Mouse (Mus musculus) layer of hippocampus, adult 6 months (tissue): Measurements from ENCODE around the gene Rack1. TPM values are rescaled to one million over a fixed set of nuclear protein-coding genes. Genes with fewer than 3 reads are reported as not detected.

Experiments used
- long read RNA-seq, 2 experiments: library from polyadenylated mRNA; unstranded; transcript quantifications; one replicate each; pipeline ENCODE4 v2.0.0; 2019 to 2020
- polyA plus RNA-seq: library from polyadenylated mRNA; unstranded; fragments of <200 nt; fragmentation: Nextera tagmentation; gene quantifications from 2 replicates; pipeline ENCODE4 v1.2.3, GENCODE M21; 2021

The Rack1 gene
- 215 and 222 TPM in 2 replicates for polyA plus RNA-seq
- long read RNA-seq, experiment 1, transcript Rack1-201 (8 exons, 1,447 nt) = major isoform, 204 of 242 reads
- long read RNA-seq, experiment 1, partial matches to known transcripts = 22 of 242 reads
- long read RNA-seq, experiment 1, other reads (novel, unspliced or antisense) = 13 of 242 reads
- long read RNA-seq, experiment 2, transcript Rack1-201 (8 exons, 1,447 nt) = major isoform, 165 of 180 reads
- long read RNA-seq, experiment 2, transcript Rack1-205 (7 exons, 1,542 nt) = minor isoform, 10 of 180 reads
- long read RNA-seq, experiment 2, partial matches to known transcripts = 2 of 180 reads
- long read RNA-seq, experiment 2, other reads (novel, unspliced or antisense) = 3 of 180 reads

DNA sequence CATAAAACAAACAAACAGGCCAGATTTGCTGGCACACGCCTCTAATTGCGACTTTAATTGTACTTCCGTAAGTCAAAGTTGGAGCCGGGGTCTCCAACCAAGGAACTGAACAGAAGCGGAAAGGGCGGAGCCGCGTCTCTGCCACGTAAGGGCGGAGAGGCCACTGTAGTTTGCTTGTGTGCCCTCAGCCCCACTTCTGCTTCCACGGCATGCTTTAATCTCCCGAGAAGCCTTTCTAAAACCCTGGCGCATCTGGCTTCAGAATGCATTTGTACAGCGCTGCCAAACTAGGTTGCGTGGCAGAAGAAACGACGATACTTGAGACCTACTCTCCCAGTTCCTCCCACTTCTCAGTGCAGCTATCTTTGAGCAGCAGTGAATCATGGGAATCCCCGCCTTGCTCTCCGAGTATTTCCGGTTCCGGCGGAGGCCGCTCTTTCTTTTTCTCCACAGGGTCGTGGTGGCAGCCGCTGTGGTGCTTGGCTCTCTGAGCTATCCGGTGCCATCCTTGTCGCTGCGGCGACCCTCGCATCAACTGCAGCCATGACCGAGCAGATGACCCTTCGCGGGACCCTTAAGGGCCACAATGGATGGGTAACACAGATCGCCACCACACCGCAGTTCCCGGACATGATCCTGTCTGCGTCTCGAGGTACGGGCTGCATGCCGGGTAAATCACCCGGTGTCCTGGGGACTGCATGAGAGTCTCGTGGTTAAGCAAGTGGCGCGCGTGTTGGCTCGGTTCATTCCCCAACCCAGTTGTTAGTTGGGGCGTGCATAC lies at the start of gene Rack1:
Gene Rack1 (plus strand): TSS at position 412 of the 781 bp plus-strand sequence.

GRCm38 (mm10) chr11:48816800-48817665 lies 16.9 kb downstream of the Rack1 start, which contains the start of gene Trim41:
Gene Trim41, minus strand, starts transcription at chr11:48817353.

GRCm38 (mm10) chr11:48825979-48826751 lies 26.0 kb downstream of the Rack1 start, which contains the start of the genes Trim7 and Gm12184:
Gene Trim7, plus strand, starts transcription at chr11:48826140.
Gene Gm12184, minus strand, starts transcription at chr11:48826655.

Other genes with a start within 250 kb of the Rack1 start
- gene Trim41, start 17.0 kb downstream of the Rack1 start, polyA plus RNA-seq = 2.9 and 3.2 TPM in 2 replicates
- gene Trim7, start 25.8 kb downstream of the Rack1 start, polyA plus RNA-seq = 0.53 and 0.62 TPM in 2 replicates
- gene Gm12184, start 26.3 kb downstream of the Rack1 start, polyA plus RNA-seq = 0.18 TPM in 1 of 2 replicates, not detected in the other
- 10.0 and 13.6 TPM in 2 replicates for gene Irgm1, start 71.4 kb downstream of the Rack1 start, polyA plus RNA-seq
- gene Gm5431, start 101.9 kb downstream of the Rack1 start, polyA plus RNA-seq = 0.15 TPM in 2 replicates
- 3.0 and 3.3 TPM in 2 replicates for gene Psme2b, start 145.9 kb downstream of the Rack1 start, polyA plus RNA-seq
- gene Olfr56, start 178.6 kb downstream of the Rack1 start, polyA plus RNA-seq = not detected in 2 replicates
- 0.62 and 0.63 TPM in 2 replicates for gene 9930111J21Rik1, start 179.1 kb downstream of the Rack1 start, polyA plus RNA-seq
- 0.03 TPM in 1 of 2 replicates, not detected in the other for gene Gm12185, start 191.9 kb downstream of the Rack1 start, polyA plus RNA-seq
- 0.95 and 3.9 TPM in 2 replicates for gene Tgtp1, start 193.8 kb downstream of the Rack1 start, polyA plus RNA-seq